Mouse (Mus musculus): Measurements from ENCODE around the gene Pde10a. TPM values are rescaled to one million over a fixed set of nuclear protein-coding genes. Genes with fewer than 3 reads are reported as not detected.

The Pde10a gene
- total RNA-seq, 2 experiments from 2014 or later: 67.6 to 71.6 TPM

GRCm38 (mm10) chr17:8841897-8842540, 316.8 kb downstream of the Pde10a start:
- TF ChIP-seq CTCF (conservative IDR thresholded peaks at IDR 0.05): no peak

GRCm38 (mm10) chr17:8842662-8843061, 317.5 kb downstream of the Pde10a start:
- TF ChIP-seq CTCF (conservative IDR thresholded peaks at IDR 0.05): no peak
- Histone ChIP-seq H3K4me3 (no peak overlapping the region), H3K27ac (no peak overlapping the region)
- DNase-seq (ENCODE audit: low spot score in 2 of 2): no peak

More at GRCm38 (mm10) chr17:8841897-8842540, 316.8 kb downstream of the Pde10a start:
- H3K27ac ChIP-seq: no peak overlapping the region
- no peak for DNase-seq (ENCODE audit: low spot score in 2 of 2)
- H3K4me3 ChIP-seq: no peak overlapping the region

DNA sequence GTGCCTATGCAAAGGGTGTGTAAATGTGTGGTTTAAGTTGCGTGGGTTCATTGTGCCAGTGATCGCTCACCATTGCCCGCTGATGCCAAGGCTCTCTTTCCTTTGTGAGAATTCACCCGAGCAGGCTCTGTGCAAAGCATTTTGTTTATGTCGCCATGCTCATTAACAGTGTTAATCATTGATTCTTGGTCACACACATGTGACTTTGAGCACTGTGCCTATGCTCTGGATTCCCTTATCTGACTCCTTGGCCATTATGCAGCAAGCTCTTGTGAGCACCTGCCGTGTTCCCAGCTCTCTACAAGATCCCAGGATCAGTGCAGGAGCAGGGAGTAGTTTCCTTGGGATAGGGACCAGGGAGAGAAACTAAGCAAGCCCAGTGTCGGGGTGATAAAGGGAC, 318.8 kb downstream of the Pde10a start:
- Histone ChIP-seq H3K4me3 (no peak overlapping the region), H3K27ac (no peak overlapping the region)
- no peak for DNase-seq (ENCODE audit: low spot score in 2 of 2)
- no peak for TF ChIP-seq CTCF (conservative IDR thresholded peaks at IDR 0.05)

GRCm38 (mm10) chr17:8846506-8846905, 321.3 kb downstream of the Pde10a start:
- Histone ChIP-seq H3K27ac (no peak overlapping the region), H3K4me3 (no peak overlapping the region)
- no peak for DNase-seq (ENCODE audit: low spot score in 2 of 2)
- TF ChIP-seq CTCF (conservative IDR thresholded peaks at IDR 0.05): no peak

DNA sequence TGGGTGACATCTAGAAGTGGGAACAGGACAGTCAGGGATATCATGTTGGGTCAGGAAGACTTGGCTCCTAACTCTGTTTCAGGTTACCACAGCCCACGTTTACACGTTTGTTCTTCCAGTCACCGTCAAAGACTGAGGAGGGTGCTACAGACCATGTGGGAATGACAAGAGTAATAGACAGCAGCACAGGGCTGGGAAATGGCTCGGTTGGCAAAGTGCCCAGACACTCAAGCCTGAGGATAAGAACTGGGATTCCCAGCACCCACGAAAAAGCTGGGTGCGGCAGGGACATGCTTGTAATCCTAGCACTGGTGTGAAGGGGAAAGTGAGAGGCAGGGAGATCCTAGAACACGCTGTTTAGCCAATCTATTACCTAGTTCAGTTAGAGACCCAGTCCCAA, 322.4 kb downstream of the Pde10a start:
- TF ChIP-seq CTCF (conservative IDR thresholded peaks at IDR 0.05): peak; percentile 30
- Histone ChIP-seq H3K4me3 (no peak overlapping the region), H3K27ac (no peak overlapping the region)
- DNase-seq (ENCODE audit: low spot score in 2 of 2): peak; percentile 72

- no peak for TF ChIP-seq CTCF (conservative IDR thresholded peaks at IDR 0.05)
These were observed 326.7 kb downstream of the Pde10a start for GRCm38 (mm10) chr17:8851846-8852245.

GRCm38 (mm10) chr17:8856430-8857371, 331.5 kb downstream of the Pde10a start:
- no peak for DNase-seq (ENCODE audit: low spot score in 2 of 2)
- Histone ChIP-seq H3K27ac (no peak overlapping the region), H3K4me3 (no peak overlapping the region)
- TF ChIP-seq CTCF (conservative IDR thresholded peaks at IDR 0.05): no peak

More at GRCm38 (mm10) chr17:8851846-8852245, 326.7 kb downstream of the Pde10a start:
- Histone ChIP-seq H3K27ac (peak overlapping the region; percentile 68; the same call in 1 of the 2 replicates), H3K4me3 (no peak overlapping the region)
- peak; percentile 34 to 53 for DNase-seq (ENCODE audit: low spot score in 2 of 2)

DNA sequence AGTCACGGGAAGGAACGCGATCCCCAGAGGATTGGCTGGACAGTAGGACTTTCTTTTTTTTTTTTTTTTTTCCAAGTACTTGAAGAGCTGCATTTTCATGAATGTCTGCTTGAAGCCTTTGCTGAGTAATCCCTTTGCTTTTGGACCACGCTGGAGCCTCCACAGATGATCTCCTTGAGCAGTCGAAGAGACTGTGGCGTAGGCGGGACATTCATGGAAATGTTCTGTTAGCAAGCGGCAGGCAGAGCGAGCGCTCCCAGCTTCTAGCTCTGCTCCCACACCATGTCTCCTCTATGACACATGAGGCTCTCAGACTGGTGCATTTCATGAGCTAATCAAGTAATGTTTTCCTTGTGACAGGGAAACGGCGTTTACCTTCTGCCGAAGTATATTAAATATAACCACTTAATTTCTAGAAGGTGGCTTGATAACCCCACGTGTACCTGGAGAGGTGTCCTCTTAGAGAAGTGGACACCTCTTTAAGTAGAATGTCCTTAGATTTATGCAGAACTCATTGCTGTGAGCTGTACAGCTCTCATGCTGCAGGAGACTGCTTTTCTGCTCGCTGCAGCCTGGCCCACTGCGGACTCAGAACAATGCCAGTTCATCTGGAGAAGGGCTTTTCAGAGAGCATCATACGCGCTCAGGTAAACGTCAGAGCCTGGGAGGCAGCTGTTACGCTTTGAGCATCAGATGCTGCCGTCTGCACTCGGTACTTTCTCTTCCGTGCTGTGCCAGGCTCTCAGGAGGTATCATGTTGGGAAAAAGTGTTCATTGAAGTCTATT, 333.7 kb downstream of the Pde10a start:
- peak overlapping the region; percentile 82 for H3K27ac ChIP-seq
- TF ChIP-seq CTCF (conservative IDR thresholded peaks at IDR 0.05): no peak
- H3K4me3 ChIP-seq: peak overlapping the region; percentile 37
- DNase-seq (ENCODE audit: low spot score in 2 of 2): peak; percentile 64 to 87

DNA sequence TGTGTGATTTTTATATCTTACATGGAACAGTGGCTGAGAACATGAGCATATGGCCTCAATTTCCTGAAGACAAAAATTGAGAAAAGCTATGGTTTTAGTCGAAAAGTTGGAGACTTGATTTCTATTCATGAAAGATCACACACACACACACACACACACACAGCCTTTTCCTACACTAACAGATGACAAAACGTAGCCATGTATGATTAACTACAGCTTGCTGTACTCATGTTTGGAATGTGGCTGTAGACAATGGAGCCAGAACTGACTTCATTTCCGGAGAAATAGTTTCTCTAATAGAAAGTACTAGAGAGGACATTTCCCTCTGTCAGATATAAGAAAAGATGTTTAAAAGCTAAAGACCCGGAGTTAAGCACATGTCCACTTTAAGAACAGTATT, 334.3 kb downstream of the Pde10a start:
- Histone ChIP-seq H3K27ac (peak overlapping the region; percentile 82; the same call in 1 of the 2 replicates), H3K4me3 (no peak overlapping the region)
- DNase-seq (ENCODE audit: low spot score in 2 of 2): no peak
- TF ChIP-seq CTCF (conservative IDR thresholded peaks at IDR 0.05): no peak

- TF ChIP-seq CTCF (conservative IDR thresholded peaks at IDR 0.05): no peak
- DNase-seq (ENCODE audit: low spot score in 2 of 2): no peak
- Histone ChIP-seq H3K27ac (no peak overlapping the region), H3K4me3 (no peak overlapping the region)
These were observed 339.7 kb downstream of the Pde10a start for GRCm38 (mm10) chr17:8864638-8865497.

GRCm38 (mm10) chr17:8867331-8868237, 342.4 kb downstream of the Pde10a start:
- no peak for TF ChIP-seq CTCF (conservative IDR thresholded peaks at IDR 0.05)
- DNase-seq (ENCODE audit: low spot score in 2 of 2): no peak
- Histone ChIP-seq H3K4me3 (no peak overlapping the region), H3K27ac (no peak overlapping the region)
